Mouse (Mus musculus) lung, embryonic 15.5 days (tissue): Measurements from ENCODE around the gene Vhl. TPM values are rescaled to one million over a fixed set of nuclear protein-coding genes. Genes with fewer than 3 reads are reported as not detected.
A peak's percentile ranks its signal among the peaks of the same experiment; 100 is the strongest.

Source experiments
- ATAC-seq: fragments of 200-750 bp; cut with Nextera tagmentation; 2 replicates; pipeline ENCODE4 v1.8.0; 2017; ENCODE audit warnings: moderate number of reproducible peaks, borderline replicate concordance; ENCODE audit not compliant: low FRiP score, low TSS enrichment; ENCODE audit errors: extremely low read depth
- H3K27ac ChIP-seq: fragments of 300-500 bp; sonication (generic); 2 replicates; pipeline ENCODE4 v1.5.1; 2015; ENCODE audit warnings: moderate library complexity, mild to moderate bottlenecking, inconsistent platforms
- H3K27me3 ChIP-seq: fragments of 300-500 bp; sonication (generic); 2 replicates; pipeline ENCODE4 v1.6.1; 2015; ENCODE audit warnings: inconsistent platforms
- H3K36me3 ChIP-seq: fragments of 300-500 bp; sonication (generic); 2 replicates; pipeline ENCODE4 v1.6.1; 2015; ENCODE audit warnings: inconsistent platforms
- H3K4me1 ChIP-seq: fragments of 300-500 bp; sonication (generic); 2 replicates; pipeline ENCODE4 v1.6.1; 2015; ENCODE audit warnings: inconsistent platforms
- H3K4me2 ChIP-seq: fragments of 300-500 bp; sonication (generic); 2 replicates; pipeline ENCODE4 v1.6.1; 2015; ENCODE audit warnings: inconsistent platforms, mild to moderate bottlenecking, moderate library complexity
- H3K4me3 ChIP-seq: fragments of 300-500 bp; sonication (generic); 2 replicates; pipeline ENCODE4 v1.5.1; 2015; ENCODE audit warnings: mild to moderate bottlenecking, inconsistent platforms
- H3K9ac ChIP-seq: fragments of 300-500 bp; sonication (generic); 2 replicates; pipeline ENCODE4 v1.6.1; 2015; ENCODE audit warnings: inconsistent platforms
- H3K9me3 ChIP-seq: fragments of 300-500 bp; sonication (generic); 2 replicates; pipeline ENCODE4 v1.6.1; 2016; ENCODE audit warnings: inconsistent platforms
- WGBS: fragments of 180-500 bp; shearing (Covaris S2); methylation state at CpG from one replicate; pipeline ENCODE4 v1.1.7; 2015; 5-methylcytosine and 5-hydroxymethylcytosine counted together
- polyA plus RNA-seq: library from polyadenylated mRNA; unstranded; fragments of >200 nt; fragmentation: Nextera tagmentation; extraction: Ambion mirVana; gene quantifications from 2 replicates; pipeline ENCODE4 v1.2.1, GENCODE M21; 2015

The Vhl gene
- polyA plus RNA-seq, 1 experiment from 2014 or later = 45.8 TPM

DNA sequence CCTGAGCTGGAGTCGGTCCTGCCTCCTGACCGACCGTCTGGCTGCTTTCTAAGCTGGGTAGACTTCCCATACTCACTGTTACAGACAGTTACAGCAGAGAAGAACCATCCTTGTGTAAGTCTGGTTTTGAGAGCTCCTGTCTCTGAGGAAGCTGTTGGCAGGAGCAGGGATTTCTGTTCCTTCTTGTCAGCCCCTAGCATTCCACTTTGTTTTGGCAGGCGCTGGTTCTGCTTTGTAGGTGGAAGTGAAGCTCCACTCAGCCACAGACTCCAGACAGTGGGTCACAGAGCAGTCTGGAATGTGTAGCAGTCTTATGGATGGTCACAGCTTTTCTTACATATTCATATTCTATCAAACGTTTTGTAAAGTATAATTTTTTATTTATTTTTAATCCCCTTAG lies 6.6 kb downstream of the Vhl start:
- no peak overlapping the region for H3K9ac ChIP-seq
- H3K4me1 ChIP-seq = peaks cover 8% of the 10 kb centered on the region
- H3K27ac ChIP-seq = no peak overlapping the region
- H3K9me3 ChIP-seq = no peaks in the 10 kb centered on the region
- H3K4me2 ChIP-seq = no peak overlapping the region
- no peak for ATAC-seq
- WGBS = 80% methylated on average over 5 of the region's 5 CpGs
- no peak overlapping the region for H3K4me3 ChIP-seq
- no peaks in the 10 kb centered on the region for H3K27me3 ChIP-seq
- peaks cover 49% of the 10 kb centered on the region for H3K36me3 ChIP-seq

- WGBS = 91% methylated on average over 4 of the region's 4 CpGs
- Histone ChIP-seq H3K9ac (no peak overlapping the region), H3K4me3 (no peak overlapping the region), H3K4me1 (no peaks in the 10 kb centered on the region), H3K36me3 (peaks cover 42% of the 10 kb centered on the region), H3K4me2 (no peak overlapping the region), H3K27me3 (no peaks in the 10 kb centered on the region), H3K9me3 (no peaks in the 10 kb centered on the region), H3K27ac (no peak overlapping the region)
- ATAC-seq = 0 out of 2 replicates have a peak, but pooled peaks have one; percentile 55
These were observed 9.1 kb downstream of the Vhl start for GRCm38 (mm10) chr6:113632863-113633262.

DNA sequence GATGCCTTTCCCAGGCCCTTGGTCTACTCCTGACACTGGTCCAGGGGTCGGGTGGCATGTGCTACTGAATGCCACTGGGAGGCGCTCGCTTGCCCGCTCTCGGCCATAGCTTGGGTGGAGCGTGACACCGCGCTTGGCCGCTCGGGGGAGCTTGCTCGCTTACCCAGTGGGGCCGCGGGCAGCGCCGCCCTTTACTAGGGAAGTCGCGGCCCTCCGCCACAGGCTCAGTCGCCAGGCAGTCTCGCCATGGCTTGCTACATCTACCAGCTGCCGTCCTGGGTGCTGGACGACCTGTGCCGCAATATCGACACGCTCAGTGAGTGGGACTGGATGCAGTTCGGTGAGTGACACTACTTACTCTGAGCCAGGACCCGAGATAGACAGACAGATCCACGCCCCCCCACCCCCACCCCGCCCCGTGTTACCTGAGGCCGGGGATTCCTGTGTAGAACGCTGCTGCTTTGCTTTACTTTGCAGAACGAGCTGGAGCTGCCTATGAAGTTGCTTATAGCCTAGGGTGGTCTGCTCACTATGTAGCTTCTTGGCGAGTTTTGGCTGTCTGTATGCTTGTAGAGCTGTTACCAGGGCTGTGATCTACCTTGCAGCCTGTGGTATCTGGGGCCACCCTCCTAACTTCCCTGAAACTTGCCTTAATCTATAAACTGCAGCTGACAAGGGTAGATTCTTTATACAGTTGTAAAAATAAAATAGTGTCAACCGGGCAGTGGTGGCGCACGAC lies 14.7 kb downstream of the Vhl start, which contains the start of gene Irak2:
Irak2 (plus strand) TSS at position 166 of the 739 bp plus-strand sequence.
- Histone ChIP-seq H3K27ac (no peak within 1 kb of the TSS), H3K9me3 (no peaks in the 10 kb centered on the region), H3K27me3 (no peaks in the 10 kb centered on the region), H3K4me1 (peaks cover 3% of the 10 kb centered on the region; the same call in 1 of the 2 replicates), H3K4me2 (peak within 1 kb of the TSS; percentile 61), H3K9ac (peak within 1 kb of the TSS; percentile 33), H3K4me3 (peak within 1 kb of the TSS; percentile 43), H3K36me3 (no peaks in the 10 kb centered on the region)
- peak; percentile 92 for ATAC-seq
- 7% methylated on average over 37 of the region's 37 CpGs for WGBS

GRCm38 (mm10) chr6:113639201-113639600 lies 15.4 kb downstream of the Vhl start:
- no peaks in the 10 kb centered on the region for H3K36me3 ChIP-seq
- peaks cover 3% of the 10 kb centered on the region; the same call in 1 of the 2 replicates for H3K4me1 ChIP-seq
- no peaks in the 10 kb centered on the region for H3K9me3 ChIP-seq
- no peak overlapping the region for H3K27ac ChIP-seq
- 76% methylated on average over 4 of the region's 4 CpGs for WGBS
- no peak overlapping the region for H3K4me3 ChIP-seq
- no peak overlapping the region for H3K9ac ChIP-seq
- H3K4me2 ChIP-seq = no peak overlapping the region
- ATAC-seq = no peak
- no peaks in the 10 kb centered on the region for H3K27me3 ChIP-seq

DNA sequence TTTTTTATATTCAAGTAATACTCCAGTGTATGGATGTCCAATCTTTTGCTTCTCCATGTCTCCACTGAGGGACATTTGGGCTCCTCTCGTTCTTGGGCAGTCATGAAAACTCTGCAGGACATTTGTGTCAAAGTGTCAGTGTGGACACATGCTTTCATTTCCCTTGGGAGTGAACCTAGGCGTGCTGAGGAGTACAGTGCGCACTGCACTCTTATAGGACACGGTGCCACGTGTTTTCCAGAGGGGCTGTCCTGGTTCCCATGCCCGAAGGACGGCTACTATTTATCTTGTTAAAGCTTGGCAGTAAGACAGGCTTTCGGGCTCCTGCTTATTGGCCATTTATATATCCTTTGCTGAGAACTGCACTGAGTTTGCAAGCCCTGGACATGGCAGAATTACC lies 18.8 kb downstream of the Vhl start:
- ATAC-seq = no peak
- 77% methylated on average over 8 of the region's 8 CpGs for WGBS
- H3K4me2 ChIP-seq = no peak overlapping the region

GRCm38 (mm10) chr6:113643021-113643420 lies 19.3 kb downstream of the Vhl start:
- H3K4me2 ChIP-seq = no peak overlapping the region
- no peaks in the 10 kb centered on the region for H3K27me3 ChIP-seq
- ATAC-seq = no peak
- H3K4me1 ChIP-seq = peaks cover 3% of the 10 kb centered on the region; the same call in 1 of the 2 replicates
- no peak overlapping the region for H3K4me3 ChIP-seq
- 77% methylated on average over 4 of the region's 4 CpGs for WGBS
- H3K36me3 ChIP-seq = no peaks in the 10 kb centered on the region
- H3K9me3 ChIP-seq = no peaks in the 10 kb centered on the region
- no peak overlapping the region for H3K27ac ChIP-seq
- H3K9ac ChIP-seq = no peak overlapping the region

More for the DNA sequence above, 18.8 kb downstream of the Vhl start:
- Histone ChIP-seq H3K9ac (no peak overlapping the region), H3K27me3 (no peaks in the 10 kb centered on the region), H3K27ac (no peak overlapping the region), H3K4me1 (peaks cover 3% of the 10 kb centered on the region; the same call in 1 of the 2 replicates), H3K9me3 (no peaks in the 10 kb centered on the region), H3K36me3 (no peaks in the 10 kb centered on the region), H3K4me3 (no peak overlapping the region)

DNA sequence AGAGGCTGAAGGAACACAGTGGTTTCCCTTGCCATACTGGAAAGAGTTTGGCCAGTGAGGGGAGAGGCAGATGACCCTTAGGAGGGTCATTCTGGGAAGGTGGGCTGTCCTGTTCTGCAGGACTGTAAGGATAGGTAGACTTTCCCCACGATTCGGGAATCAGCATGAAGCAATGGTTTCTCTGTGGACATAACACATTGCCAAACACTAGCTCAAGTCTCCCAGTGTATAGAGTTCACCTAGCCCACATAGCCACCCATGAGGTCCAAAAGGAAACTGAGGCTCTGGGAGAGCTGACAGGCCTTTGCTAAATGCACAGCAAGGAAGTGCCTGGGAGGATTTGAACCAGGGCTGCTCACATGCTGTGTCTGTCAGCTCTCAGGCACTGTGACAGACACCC lies 20.2 kb downstream of the Vhl start:
- no peaks in the 10 kb centered on the region for H3K36me3 ChIP-seq
- no peak overlapping the region for H3K4me2 ChIP-seq
- H3K4me1 ChIP-seq = no peaks in the 10 kb centered on the region
- 87% methylated on average over 2 of the region's 2 CpGs for WGBS
- no peak overlapping the region for H3K27ac ChIP-seq
- H3K4me3 ChIP-seq = no peak overlapping the region
- no peak for ATAC-seq
- H3K9ac ChIP-seq = no peak overlapping the region
- H3K9me3 ChIP-seq = no peaks in the 10 kb centered on the region
- no peaks in the 10 kb centered on the region for H3K27me3 ChIP-seq

GRCm38 (mm10) chr6:113644808-113645207 lies 21.0 kb downstream of the Vhl start:
- H3K27me3 ChIP-seq = no peaks in the 10 kb centered on the region
- no peak overlapping the region for H3K4me2 ChIP-seq
- 72% methylated on average over 8 of the region's 8 CpGs for WGBS
- ATAC-seq = no peak
- no peak overlapping the region for H3K9ac ChIP-seq
- H3K36me3 ChIP-seq = no peaks in the 10 kb centered on the region
- H3K27ac ChIP-seq = peak overlapping the region; percentile 8; the same call in 1 of the 2 replicates
- 0 out of 2 replicates have a peak, but pooled peaks cover under 1% of the 10 kb centered on the region for H3K4me1 ChIP-seq
- no peaks in the 10 kb centered on the region for H3K9me3 ChIP-seq
- no peak overlapping the region for H3K4me3 ChIP-seq

GRCm38 (mm10) chr6:113649346-113650196 lies 25.8 kb downstream of the Vhl start:
- WGBS = 74% methylated on average over 7 of the region's 7 CpGs
- Histone ChIP-seq H3K4me1 (0 out of 2 replicates have a peak, but pooled peaks cover 5% of the 10 kb centered on the region), H3K9me3 (no peaks in the 10 kb centered on the region), H3K27me3 (no peaks in the 10 kb centered on the region), H3K4me3 (no peak overlapping the region), H3K27ac (no peak overlapping the region), H3K36me3 (no peaks in the 10 kb centered on the region), H3K9ac (no peak overlapping the region), H3K4me2 (no peak overlapping the region)
- ATAC-seq = no peak

- H3K4me2 ChIP-seq = no peak overlapping the region
- H3K9ac ChIP-seq = no peak overlapping the region
- H3K36me3 ChIP-seq = no peaks in the 10 kb centered on the region
- no peak overlapping the region for H3K27ac ChIP-seq
- no peak for ATAC-seq
- H3K9me3 ChIP-seq = no peaks in the 10 kb centered on the region
- no peak overlapping the region for H3K4me3 ChIP-seq
- H3K27me3 ChIP-seq = no peaks in the 10 kb centered on the region
- 45% methylated on average over 4 of the region's 4 CpGs for WGBS
- 0 out of 2 replicates have a peak, but pooled peaks cover 5% of the 10 kb centered on the region for H3K4me1 ChIP-seq
These were observed 26.5 kb downstream of the Vhl start for GRCm38 (mm10) chr6:113650197-113650640.

DNA sequence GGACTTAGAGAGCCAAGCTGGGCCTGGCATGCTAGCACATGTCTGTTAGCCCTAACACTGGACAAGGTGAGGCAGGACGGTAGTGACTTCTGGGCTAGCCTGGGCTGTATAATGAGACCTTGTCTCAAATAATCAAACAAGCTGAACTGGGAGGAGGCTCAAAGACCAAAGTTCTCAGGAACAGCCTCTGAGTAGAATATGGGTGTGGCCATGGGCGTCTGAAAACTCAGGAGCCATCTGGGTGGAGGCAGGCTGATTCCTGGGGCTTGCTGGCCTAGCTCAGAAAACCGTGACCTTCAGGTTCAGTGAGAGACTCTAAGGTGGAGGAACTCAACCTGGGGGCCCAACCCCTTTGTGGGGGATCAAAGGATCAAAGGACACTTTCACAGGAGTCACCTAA lies 27.9 kb downstream of the Vhl start:
- 56% methylated on average over 3 of the region's 3 CpGs for WGBS
- H3K9me3 ChIP-seq = no peaks in the 10 kb centered on the region
- no peak for ATAC-seq
- no peaks in the 10 kb centered on the region for H3K36me3 ChIP-seq
- H3K4me3 ChIP-seq = no peak overlapping the region
- no peak overlapping the region for H3K9ac ChIP-seq
- H3K27me3 ChIP-seq = no peaks in the 10 kb centered on the region
- no peak overlapping the region for H3K27ac ChIP-seq
- H3K4me2 ChIP-seq = no peak overlapping the region
- 0 out of 2 replicates have a peak, but pooled peaks cover 5% of the 10 kb centered on the region for H3K4me1 ChIP-seq

GRCm38 (mm10) chr6:113653551-113653950 lies 29.8 kb downstream of the Vhl start:
- no peaks in the 10 kb centered on the region for H3K36me3 ChIP-seq
- no peak overlapping the region for H3K9ac ChIP-seq
- no peak overlapping the region for H3K27ac ChIP-seq
- H3K4me2 ChIP-seq = no peak overlapping the region
- H3K4me1 ChIP-seq = 0 out of 2 replicates have a peak, but pooled peaks cover 5% of the 10 kb centered on the region
- WGBS = 88% methylated on average over 7 of the region's 7 CpGs
- no peak for ATAC-seq
- no peaks in the 10 kb centered on the region for H3K9me3 ChIP-seq
- H3K4me3 ChIP-seq = no peak overlapping the region
- no peaks in the 10 kb centered on the region for H3K27me3 ChIP-seq
